Mouse (Mus musculus) embryo, embryonic 10.5 days (tissue): ENCODE measurements around the gene Dab1.

Source experiments
- DNase-seq: peaks from one replicate; pipeline ENCODE4 v3.0.0-alpha.2; 2015; ENCODE audit warnings: low spot score

Gene Dab1

DNA sequence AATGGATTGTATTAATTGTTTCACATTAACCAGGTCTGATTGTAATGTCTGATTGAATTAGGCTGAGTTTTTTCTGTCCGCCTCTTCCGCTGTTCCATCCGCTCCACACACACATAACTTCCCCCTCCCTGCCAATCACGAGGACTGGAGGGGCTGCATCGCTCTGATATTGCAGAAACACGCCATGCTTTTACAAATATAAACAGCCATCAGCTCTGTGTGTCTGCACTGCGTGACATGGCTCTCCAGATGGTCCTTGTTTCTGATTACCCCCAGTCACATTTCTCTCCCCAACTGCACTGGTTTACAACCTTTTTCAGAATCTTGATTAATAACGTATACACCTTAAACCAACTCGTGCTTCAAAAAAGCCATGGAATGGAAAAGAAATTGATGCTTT is 831.5 kb downstream of the Dab1 start:
- DNase-seq: no peak

DNA sequence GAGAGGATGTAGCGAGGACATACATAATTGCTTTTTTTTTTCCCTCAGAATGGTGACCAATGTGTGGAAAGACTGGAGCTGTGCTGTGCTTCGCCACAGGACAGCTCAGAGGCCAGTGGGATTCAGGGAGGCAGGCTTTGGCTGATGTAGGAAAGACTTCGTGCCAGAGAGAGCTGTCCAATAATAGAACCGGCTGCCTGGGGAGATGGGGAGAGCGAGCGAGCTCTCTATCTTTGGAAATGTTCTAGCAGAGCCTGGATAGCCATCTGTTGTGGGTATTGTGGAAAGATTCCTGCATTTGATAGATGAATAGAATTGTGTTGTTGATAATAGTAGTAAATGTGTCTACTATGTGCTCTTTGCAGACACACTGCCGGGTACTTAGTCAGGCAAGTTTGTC is 833.4 kb downstream of the Dab1 start:
- DNase-seq: no peak

DNA sequence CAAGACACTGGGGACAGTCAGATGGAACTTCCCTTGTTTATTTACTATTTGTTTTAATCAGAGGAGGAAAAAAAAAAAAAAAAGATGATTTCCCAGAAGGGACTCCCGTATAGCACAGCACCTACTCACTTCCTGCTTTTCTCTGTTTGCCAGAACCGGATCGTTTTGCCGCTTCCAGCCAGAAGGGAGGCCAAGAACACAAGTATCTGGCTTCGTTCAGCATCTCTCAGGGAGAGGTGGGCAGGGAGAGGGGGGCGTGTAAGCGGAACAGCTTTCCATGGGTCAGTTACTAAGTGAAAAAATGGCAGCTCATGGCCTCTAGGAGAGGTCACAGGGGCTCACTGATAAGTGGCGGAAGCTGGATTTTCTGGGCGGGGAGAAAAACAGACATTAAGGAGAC is 836.0 kb downstream of the Dab1 start:
- no peak for DNase-seq

DNA sequence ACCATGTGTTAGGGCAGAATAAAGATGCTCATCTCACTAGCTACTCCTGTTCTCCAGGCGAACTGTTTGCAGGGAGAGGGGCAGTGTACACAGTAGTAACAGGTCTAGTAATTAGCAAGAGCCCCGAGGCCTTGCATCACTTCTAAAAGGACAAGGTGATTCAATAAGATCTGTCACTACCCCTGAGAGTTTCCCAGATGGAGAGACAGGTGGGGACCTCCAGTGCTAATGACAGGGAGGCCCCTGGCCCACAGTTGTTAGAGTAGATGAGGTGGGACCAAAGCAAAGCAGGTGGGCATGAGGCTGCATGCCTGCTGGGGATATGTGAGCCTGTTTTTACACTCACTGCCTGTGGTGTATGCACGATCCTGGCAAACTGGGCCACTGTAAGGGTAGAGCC is 836.6 kb downstream of the Dab1 start:
- DNase-seq: no peak

DNA sequence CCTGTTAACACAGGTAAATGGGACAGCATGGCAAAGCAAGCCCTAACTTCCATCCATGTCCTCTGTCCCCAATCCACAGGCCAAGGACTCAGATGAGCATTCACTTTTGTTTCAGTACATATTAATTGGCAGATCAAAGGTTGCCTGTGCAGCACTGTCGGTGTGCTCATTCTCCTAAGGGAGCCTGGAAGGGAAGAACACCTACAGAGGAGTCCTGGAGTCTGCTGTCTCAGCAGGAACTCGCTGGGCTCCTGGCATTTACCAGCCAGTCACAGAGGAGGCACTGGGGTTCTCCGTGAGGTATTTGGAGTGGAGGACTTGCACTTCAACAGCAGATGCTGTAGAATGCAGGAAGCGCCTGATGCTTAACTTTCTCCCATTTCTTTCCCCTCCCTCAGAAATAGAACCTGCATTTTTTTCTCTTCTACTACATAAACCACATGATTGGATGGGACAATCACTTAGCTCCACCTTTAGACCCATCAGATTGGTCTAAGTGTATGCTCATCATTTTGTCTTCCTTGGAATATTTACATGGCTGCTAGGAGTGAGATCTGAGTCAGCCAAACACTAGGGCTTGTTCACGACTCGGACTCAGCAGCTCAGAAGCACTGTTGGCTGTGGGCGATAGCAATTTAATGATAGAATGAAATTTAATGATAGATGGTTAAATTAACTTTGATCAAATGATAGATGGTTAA is 837.2 kb downstream of the Dab1 start:
- no peak for DNase-seq

DNA sequence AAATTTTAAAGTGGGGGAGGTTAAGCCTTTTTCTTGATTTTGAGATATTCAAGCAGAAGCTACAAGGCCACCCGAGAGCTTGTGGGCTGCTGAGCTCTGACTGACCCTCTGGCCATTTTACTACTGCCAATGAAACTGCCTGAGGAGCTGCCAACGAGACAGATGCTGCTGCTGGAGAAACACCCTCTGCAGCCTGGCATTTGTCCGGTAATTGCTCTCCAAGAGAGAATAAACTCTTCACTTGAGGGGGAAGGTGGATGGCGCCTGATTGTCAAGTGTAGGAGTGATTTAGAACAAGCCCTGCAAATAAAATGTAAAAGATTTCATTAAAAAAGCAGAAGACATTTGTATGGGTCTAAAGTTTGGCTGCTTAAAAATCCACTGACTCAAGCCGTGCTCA is 839.6 kb downstream of the Dab1 start:
- no peak for DNase-seq

DNA sequence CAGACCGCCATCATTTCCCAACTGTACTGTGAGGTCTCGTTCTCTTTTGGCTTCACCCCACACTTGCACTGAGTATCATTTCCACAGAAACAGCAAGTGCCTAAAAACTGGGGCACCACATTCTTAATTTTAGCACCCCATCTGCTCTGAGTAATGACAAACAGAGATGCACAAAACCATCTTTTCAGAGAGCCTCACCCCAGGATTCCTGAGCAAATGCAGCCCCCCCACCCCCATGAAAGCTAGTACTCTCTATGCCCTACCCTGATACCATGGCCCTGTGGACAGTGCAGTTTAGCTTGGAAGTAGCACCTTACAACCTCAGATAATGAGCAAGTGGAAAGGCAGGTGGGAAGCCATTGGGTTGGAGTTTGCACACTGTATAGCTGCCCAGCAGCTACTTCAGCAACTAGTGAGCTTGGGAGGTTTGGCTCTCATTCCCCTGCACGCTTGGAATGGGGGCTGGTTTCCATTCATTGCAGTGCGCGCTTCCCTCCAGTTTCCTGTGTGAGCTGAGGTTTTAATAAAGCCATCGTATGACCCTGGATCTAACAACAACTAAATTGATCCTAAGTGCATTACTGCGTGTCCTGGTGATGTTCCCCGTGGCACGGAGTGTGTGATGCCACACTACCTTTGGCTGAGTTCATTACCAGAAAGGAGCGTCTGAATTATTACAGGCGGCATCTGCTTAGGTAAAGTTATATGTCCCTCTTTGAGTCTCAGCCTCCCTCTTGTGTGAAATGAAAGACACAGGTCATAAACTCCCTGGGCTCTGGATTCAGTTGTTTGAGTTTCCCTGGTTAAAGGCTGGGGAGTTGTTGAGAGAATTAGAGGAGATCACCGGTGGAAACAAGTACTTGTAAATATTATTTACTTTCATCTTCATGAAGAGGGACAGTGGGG is 842.2 kb downstream of the Dab1 start:
- no peak for DNase-seq

DNA sequence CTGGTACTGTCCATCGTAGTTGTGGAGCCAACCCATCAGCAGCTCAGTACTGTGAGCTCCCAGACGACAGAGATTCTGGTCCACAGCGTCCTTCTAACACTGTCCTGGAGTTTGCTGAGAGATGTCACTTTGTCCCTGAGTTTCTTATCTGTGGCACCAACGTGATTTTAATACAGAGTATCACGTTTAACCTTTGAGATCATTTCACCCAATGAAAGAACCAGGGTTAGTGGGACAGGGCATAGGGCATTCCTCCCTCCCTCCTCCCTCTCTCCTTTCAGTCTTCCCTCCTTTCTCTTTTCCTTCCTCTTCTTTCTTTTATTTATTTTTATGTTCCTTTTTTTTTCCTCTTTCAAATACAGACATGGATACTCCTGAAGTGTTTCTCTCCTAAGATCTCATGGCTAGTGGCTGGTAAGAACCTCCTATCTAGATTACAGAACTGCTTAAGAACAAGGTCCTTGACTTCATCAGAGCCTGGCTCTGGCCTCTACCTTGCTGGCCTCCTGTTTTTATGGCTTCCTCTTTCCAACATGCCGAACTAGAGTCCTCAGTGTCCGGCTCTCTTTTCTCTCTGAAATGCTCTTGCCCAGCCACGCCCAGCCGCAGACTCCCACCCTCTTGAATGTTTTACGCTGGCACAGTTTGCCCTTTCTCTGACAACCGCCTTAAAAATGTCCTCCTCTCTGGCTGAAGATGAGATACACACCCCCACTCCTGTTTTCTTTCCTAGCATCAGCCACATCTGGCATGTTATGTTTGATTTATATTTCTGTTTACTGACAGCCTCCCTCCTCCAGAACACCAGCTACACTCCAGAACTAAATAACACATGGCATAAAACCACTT is 844.0 kb downstream of the Dab1 start:
- no peak for DNase-seq

DNA sequence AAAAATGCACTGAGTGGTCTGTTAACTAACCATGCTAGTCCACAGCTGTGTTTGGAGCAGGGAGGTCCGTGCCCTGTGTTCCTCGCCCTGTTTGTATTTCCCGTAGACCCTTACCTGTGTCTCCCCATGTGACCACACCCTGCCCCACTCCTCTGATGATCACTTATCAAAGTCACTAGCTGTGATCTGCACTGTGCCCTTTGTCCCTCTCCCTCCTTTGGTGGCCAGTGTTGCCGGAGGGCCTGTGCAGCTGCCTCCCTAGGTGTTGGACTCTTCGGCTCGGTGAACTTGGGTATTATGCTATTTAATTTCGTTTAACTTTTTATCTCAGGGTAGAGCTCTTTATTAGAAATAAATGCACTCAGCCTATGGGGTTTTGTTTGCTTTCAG is 844.6 kb downstream of the Dab1 start:
- no peak for DNase-seq

DNA sequence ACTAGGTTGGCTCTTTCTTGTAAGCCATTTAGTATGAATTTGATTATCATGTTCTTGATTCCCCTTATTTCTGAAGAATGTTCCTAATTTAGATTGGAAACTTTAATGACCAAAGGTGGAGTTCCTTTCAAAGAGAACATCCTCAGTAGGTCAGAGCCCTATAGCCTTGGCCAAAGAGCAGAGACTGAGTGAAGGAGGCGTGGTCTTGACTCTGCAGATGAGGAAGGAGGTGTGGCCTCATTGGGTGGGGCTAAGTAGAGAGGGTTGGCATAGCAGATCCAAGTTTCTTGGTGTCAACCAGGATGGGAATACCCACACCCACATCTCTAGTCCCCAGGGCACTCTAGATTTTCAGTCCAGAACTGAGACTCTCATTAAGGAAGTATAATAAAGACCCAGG is 846.4 kb downstream of the Dab1 start:
- no peak for DNase-seq

DNA sequence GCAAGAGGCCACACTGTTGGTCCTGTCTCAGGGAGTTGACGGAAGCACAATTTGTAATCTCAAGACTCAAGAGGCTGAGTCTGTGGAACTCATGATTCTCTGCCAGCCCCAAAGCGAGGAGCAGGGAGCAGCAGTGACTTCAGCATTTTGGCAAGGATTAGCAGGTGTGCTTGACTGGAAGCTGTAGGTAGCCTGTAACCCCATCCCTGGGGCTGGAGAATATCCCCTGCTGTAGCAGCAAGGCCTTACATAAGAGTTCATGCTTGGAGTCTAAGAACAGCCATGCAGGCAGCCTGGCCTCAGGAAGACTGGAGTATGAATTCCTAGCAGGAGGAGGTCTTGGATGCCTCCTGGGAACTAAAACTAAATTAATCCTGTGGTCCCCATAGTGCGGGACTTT is 849.5 kb downstream of the Dab1 start:
- DNase-seq: no peak

DNA sequence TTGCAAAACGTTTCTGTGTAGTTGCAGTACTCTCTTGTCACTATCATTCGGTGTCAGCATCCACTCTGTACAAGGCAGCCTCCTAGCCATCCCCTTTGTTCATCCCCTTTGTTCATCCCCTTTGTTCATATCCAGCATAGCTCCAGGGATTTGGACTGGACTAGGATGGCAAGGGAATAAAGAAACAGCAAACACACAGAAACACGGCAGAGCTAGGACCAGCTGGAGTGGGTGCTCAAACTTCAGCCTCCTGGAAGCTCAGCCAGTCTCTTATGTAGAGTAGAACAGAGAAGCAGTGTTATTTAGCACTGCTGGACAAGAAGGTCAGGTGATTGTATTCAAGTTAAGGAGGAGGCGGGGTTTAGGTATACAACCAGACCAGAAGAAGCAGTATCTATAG is 853.8 kb downstream of the Dab1 start:
- no peak for DNase-seq

DNA sequence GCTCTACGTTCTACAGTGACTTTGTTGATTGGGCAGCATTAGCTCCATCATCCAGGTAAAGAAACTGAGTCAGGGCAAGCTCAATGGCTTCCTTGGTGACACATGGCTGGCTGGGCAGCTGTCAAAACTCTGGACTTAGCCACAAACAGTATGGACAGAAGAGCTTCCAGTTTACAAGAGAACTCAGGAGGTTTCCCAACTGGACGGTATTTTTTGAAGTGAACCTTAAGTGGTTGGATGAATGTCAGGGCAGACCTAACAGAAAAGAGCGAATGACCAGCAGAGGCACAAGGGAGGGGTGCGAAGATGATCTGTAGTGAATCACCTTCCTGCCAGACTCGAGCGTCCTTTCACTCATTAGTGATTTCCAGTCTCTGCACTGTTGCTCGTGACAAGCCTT is 857.7 kb downstream of the Dab1 start:
- DNase-seq: no peak

DNA sequence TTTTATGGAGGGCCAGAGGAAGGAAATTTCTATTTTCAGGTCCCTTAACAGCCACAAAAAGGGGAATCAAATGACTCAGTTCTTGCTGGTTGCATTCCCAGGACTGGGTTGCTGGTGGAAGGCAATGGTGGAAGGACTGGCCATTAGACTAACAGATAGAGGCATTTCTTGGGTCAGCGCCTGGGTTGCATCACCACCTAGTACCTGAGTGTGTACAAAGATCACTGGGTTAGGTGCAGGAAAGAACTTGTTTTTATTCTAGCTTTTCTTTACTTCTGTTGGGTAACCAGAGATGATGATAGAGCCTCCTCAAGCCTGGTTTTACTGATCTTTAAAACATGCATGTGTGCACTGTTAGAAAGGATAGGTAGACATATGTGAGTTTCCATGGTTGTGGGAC is 864.8 kb downstream of the Dab1 start:
- no peak for DNase-seq

DNA sequence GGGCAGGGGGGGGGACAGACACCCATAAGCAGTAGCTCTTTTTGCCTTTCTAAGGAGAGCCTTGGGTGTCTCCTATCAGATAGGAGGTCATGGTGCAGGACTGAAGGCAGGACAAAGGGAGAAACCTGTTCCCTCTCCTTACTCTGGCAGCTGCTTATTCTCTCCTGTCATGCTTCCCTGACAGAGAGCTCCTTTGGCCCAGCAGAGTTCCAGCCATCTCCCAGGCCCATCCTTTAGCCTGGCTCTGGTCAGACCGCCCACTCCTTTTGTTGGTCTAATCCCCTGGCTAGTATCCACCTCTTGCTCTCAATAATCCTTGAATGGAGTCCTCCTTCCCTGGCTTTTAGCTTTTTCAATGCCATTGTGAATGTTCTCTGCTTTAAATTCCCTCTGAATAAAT is 878.1 kb downstream of the Dab1 start:
- DNase-seq: peak; percentile 53

DNA sequence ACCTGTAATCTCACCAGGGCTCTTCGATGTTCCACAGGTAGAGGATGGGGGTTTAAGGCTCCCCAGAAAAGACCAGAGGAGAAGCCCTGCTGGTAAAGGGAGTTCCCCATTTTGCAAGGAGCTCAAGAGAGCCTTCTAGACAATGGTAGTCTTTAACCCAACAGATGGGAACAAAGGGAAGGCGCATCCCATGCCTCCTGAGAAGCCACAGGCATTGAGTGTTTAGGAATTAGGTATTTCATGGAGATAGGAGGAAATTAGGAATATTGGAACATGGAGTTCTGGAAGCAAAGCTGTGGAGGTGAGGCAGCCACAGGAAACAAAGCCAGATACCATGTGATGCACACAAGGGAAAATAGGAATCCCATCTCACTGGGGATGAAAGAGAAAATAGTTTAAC is 881.0 kb downstream of the Dab1 start:
- DNase-seq: no peak

DNA sequence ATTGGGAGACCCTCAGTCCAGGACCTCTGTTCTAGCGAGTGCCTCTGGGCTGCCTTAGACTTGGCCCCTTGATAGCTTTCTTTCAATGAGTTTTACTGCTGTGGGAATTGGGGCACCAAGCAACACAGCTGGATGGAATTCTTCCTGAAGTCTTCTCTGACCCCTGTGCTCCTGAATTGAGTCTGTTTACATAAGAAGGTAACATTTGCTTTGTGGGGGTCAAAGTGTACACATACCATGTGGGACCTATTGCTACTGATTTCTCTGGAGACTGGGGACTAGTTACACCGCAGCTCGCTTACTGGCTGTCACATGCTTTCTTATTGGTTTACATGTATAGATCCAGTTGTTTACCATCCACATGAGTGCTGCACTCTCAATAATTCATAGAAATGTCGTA is 881.5 kb downstream of the Dab1 start:
- DNase-seq: peak; percentile 61

DNA sequence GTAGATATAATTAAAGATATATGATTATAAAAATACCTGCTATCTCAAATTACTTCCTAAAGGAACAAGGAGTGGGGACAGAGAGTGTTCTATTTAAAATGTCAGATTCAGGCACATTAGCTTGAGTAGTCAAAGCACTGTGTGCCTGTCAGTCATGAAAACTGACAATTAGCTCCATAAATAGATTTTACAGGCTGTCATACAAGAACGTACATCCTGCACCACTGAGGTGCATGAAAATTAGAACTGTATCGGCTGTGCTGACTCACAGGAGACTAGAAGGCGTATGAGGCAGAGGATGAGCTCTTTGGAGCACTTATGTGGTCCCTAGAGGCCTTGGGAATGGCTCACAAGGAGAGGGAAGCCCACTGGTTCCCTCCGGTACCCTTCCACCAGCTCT is 882.1 kb downstream of the Dab1 start:
- DNase-seq: no peak

DNA sequence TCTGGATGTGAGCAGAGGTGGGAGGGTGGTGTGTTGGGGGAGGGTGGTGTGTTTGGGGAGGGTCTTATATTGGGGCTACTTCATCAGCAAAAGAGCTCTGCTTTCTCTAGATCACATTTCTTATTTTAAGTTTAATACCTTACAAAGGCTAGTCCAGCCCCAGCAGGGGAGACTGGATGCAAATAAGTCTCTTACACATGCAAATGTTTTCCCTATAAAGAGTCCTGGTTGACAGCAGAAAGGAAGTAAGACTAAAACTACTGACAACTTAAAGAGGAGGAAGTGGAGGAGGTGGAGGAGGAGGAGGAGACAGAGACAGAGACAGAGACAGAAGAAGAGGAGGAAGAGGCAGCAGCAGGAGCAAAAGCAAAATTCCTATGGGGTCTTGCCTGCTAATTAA is 885.8 kb downstream of the Dab1 start:
- DNase-seq: no peak

DNA sequence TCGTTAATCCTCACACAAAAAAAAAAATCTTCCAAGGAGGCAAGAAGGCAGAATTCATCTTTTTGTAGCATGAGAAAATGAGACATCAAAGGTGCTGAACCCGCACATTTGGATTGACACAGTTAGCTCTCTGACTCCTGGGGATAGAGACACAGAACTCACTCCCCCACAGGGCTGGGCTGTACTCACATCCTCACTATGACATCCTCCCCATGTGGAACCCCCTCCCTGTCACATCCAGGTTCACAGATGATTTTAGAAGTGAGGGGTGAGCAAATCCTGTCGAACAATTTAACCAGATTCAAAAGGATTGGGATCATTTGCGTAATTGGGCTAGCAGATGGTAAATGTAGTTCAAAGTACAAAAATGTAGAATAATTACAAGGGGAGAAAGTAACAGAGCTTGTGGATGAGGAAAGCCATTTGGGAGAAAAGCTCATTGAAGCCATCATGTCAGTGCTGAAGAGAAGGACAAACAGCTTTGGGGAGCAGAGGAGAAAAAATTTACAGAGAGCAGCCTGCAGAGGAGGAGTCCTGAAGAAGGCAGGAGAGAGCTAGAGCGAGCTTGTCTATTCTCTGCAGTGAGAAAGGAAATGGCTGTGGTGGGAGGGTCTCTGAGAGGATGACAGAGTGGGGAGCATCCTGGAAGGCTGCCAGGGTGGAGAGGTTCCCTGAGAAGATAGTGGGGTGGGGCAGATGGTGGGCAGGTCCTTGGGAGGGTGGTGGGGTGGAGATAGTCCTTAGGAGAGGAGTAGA is 890.2 kb downstream of the Dab1 start:
- no peak for DNase-seq

DNA sequence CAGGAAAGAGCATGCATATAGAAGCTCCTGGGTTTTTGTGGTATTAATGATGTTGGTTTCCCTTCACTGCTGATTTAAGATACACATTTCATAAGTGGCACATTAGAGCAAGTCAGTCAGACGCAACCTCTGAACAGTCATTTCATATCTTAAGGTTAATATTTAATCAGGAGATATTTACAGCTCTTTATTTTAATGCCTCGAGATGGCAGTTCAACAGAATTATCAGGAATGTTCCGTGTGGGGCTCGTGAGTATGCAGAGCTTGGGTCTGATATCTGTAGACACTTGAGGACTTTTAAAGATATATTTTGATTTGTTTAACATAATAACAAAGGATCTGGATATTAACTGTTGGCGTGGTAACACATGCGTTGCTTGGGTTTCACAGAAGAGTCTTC is 892.7 kb downstream of the Dab1 start:
- no peak for DNase-seq

DNA sequence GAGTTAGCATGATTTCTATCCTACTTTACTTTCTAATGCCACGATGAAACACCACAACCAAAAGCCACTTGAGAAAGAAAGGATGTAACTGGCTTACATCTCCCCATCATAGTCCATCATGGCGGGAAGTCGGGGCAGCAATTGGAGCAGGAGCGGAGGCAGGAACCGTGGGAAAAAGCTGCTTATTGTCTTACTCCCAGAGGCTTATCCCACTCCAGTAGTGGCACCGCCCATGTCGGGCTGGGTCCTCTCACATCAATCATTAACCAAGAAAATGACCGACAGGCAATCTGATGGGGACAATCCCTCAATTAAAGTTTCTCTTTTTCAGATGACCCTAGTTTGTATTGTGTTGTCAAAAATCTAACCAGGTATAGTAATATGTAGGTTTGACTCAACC is 893.4 kb downstream of the Dab1 start:
- DNase-seq: no peak
